Mouse (Mus musculus) spleen, adult 2 months (tissue): ENCODE data around the gene 1700030J22Rik. TPM values are rescaled to one million over a fixed set of nuclear protein-coding genes. Genes with fewer than 3 reads are reported as not detected.
A peak's percentile ranks its signal among the peaks of the same experiment; 100 is the strongest.

Experiments
- DNase-seq, 2 experiments: peaks; one replicate each; pipeline versions ENCODE4 v3.0.0 to v3.0.0-alpha.2; 2012 to 2021; ENCODE audit warnings: low spot score in 2 of 2, low read depth in 1 of 2
- H3K27ac ChIP-seq: fragments of 200-500 bp; 2 replicates; pipeline ENCODE4 v1.5.1; 2012; ENCODE audit warnings: low read length, inconsistent platforms; ENCODE audit not compliant: insufficient read depth
- H3K27me3 ChIP-seq: fragments of 200-500 bp; 2 replicates; pipeline ENCODE4 v1.6.1; 2012; ENCODE audit warnings: mild to moderate bottlenecking, moderate library complexity, low read length, inconsistent platforms; ENCODE audit not compliant: control insufficient read depth, insufficient read depth
- H3K36me3 ChIP-seq: fragments of 200-500 bp; 2 replicates; pipeline ENCODE4 v1.6.1; 2012; ENCODE audit warnings: mild to moderate bottlenecking, low read length, inconsistent platforms; ENCODE audit not compliant: control insufficient read depth, insufficient read depth
- H3K4me1 ChIP-seq: fragments of 200-500 bp; 2 replicates; pipeline ENCODE4 v1.6.1; 2011; ENCODE audit warnings: inconsistent platforms; ENCODE audit not compliant: control insufficient read depth, insufficient read depth, insufficient read length
- H3K4me3 ChIP-seq: fragments of 200-500 bp; 2 replicates; pipeline ENCODE4 v1.5.1; 2011; ENCODE audit warnings: mild to moderate bottlenecking, inconsistent platforms; ENCODE audit not compliant: insufficient read depth, insufficient read length; ENCODE audit errors: extremely low read depth
- CTCF ChIP-seq: fragments of 200-500 bp; IDR thresholded peaks from 2 replicates; pipeline ENCODE4 v1.5.1; 2011; ENCODE audit warnings: mild to moderate bottlenecking, inconsistent platforms; ENCODE audit not compliant: insufficient read depth, insufficient read length, insufficient replicate concordance; ENCODE audit errors: extremely low read depth
- POLR2A ChIP-seq: fragments of 200-500 bp; IDR thresholded peaks from 2 replicates; pipeline ENCODE4 v1.6.1; 2011; ENCODE audit warnings: low read depth, low read length, inconsistent platforms
- WGBS: fragments of 180-500 bp; shearing (Covaris S2); methylation state at CpG from one replicate; pipeline ENCODE4 v1.1.7; 2018; 5-methylcytosine and 5-hydroxymethylcytosine counted together
- polyA plus RNA-seq: library from polyadenylated mRNA; depleted of rRNA; stranded (reverse); fragments of >200 nt; gene quantifications from 2 replicates; pipeline ENCODE4 v1.2.3, GENCODE M21; 2012

The 1700030J22Rik gene
- polyA plus RNA-seq, 1 experiment: 0.18 TPM

DNA sequence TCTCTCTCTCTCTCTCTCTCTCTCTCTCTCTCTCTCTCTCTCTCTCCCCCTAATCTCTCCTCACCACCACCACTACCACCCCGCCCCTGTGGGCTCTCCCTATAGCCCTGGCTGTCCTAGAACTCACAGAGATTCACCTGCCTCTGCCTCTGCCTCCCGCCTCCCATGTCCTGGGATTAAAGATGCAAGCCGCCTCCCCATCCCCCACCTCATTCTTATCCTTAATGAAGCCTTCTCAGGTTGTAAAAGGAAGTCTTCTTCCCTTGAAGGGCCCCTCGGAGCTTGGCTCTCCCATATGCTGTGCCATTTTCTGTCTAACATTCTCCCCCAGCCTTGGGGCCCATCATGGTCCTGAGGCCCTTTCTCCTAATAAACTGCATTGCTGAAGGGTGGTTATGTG, 36.9 kb upstream of the 1700030J22Rik start:
- H3K27me3 ChIP-seq: no peaks in the 10 kb centered on the region
- no peak overlapping the region for H3K4me3 ChIP-seq
- no peak for DNase-seq
- 68% methylated on average over 4 of the region's 4 CpGs for WGBS
- H3K36me3 ChIP-seq: no peaks in the 10 kb centered on the region
- H3K27ac ChIP-seq: no peak overlapping the region
- TF ChIP-seq POLR2A (no peak), CTCF (no peak)
- no peaks in the 10 kb centered on the region for H3K4me1 ChIP-seq

DNA sequence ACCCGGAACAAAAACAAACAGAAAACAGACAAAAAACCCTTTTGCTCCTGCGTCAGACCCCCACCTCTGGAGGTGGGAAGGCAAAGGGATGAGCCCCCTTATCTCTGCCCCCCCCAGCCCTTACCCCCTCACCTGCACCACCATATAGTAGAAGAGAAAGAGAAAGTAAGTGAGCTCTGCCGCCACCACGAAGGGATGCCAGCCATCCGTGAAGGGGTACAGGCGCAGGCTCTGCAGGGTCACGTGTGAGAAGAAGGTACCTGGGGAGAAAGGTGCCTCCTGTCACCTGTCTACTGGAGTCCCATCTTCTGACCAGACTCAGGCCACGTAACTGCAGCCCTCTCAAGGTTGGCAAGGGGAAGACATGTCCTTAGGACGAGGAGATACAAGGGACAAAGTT, 32.6 kb upstream of the 1700030J22Rik start:
- H3K4me1 ChIP-seq: no peaks in the 10 kb centered on the region
- H3K27ac ChIP-seq: no peak overlapping the region
- peak in 1 of 2 experiments; percentile 45 for DNase-seq
- no peaks in the 10 kb centered on the region for H3K36me3 ChIP-seq
- no peak overlapping the region for H3K4me3 ChIP-seq
- H3K27me3 ChIP-seq: no peaks in the 10 kb centered on the region
- WGBS: 81% methylated on average over 9 of the region's 9 CpGs
- TF ChIP-seq POLR2A (no peak), CTCF (no peak)

DNA sequence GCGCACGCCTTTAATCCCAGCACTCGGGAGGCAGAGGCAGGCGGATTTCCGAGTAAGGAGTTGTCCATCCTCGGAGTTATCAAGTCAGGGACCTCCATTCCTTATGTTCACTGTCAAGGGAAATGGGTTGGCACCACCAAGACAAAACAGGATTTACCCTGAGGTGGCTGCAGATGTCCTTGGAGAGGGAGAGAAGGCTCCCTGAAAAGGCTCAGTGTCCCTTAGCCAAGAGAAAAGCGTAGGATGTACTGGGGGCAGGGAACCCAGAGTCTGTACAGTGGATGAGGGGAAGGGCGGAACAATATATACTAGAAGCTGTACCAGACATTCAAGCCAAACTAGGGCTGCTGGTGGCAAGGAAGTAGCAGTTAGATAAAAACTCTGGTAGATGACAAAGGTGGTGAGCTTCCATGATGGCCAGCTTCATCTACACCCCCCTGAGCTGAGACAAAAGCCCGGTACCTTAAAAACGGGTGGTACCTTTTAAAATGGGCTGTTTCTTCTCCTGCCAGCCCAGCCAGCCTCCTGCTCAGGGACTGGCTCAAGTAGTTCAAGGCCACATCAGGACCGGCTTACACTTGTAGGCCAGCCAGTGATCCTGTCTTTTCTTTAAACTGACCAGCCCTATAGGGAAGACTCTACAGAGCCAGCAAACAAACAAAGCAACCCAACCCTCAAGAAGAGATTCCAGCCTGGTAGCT, 15.4 kb upstream of the 1700030J22Rik start:
- H3K4me3 ChIP-seq: no peak overlapping the region; the same call in 1 of the 2 replicates
- 59% methylated on average over 11 of the region's 11 CpGs for WGBS

DNA sequence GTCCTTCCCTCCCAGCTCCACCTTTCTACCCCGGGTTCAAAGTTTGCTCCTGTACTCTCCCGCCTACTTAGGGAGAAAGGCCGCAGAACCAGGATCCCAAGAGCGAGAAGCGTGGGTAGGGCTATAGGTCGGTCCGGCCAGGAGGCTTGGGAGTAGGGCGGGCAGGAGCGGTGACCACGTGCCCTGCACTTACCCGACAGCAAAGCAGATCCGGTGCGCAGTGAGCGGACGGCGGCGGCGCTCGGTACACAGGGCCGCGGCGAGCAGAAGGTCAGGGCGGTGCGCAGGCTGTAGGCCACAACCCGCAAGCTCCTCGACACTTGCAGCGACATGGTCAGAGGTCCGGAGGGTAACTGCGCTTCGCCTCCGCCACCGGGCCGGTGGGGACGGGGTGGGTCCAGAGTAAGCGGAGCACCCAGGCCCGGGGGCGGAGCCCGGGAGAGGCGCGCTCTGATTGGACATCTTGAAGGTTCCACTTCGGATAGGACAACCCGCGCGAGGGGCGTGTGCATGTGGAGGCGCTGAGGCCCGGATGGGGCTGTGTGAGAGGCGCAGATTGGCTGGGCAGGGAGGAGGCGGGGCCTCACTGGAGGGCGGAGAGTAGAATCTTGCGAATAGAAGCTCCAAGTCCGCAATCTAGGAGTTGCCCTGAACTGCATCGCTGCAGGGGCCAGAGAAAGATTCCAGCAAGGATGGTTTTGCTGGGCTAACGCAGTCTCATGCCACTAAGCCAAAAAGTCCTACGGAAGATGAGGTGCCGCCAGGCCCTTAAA, 14.5 kb upstream of the 1700030J22Rik start, which contains the start of gene Gcsh:
Gcsh (minus strand) TSS at position 443 of the 773 bp plus-strand sequence.
- peaks cover 5% of the 10 kb centered on the region for H3K4me1 ChIP-seq
- TF ChIP-seq CTCF: no peak
- TF ChIP-seq POLR2A: no peak
- H3K27me3 ChIP-seq: no peaks in the 10 kb centered on the region
- H3K4me3 ChIP-seq: peak within 1 kb of the TSS; percentile 89
- peak within 1 kb of the TSS; percentile 54; the same call in 1 of the 2 replicates for H3K27ac ChIP-seq
- no peaks in the 10 kb centered on the region for H3K36me3 ChIP-seq
- WGBS: under 1% methylated on average over 56 of the region's 56 CpGs
- DNase-seq: peak; percentile 92 to 98

More for the DNA sequence above, 15.4 kb upstream of the 1700030J22Rik start:
- H3K4me1 ChIP-seq: peaks cover 5% of the 10 kb centered on the region
- DNase-seq: no peak
- H3K36me3 ChIP-seq: no peaks in the 10 kb centered on the region
- no peaks in the 10 kb centered on the region for H3K27me3 ChIP-seq
- TF ChIP-seq CTCF (no peak), POLR2A (no peak)
- no peak overlapping the region for H3K27ac ChIP-seq

DNA sequence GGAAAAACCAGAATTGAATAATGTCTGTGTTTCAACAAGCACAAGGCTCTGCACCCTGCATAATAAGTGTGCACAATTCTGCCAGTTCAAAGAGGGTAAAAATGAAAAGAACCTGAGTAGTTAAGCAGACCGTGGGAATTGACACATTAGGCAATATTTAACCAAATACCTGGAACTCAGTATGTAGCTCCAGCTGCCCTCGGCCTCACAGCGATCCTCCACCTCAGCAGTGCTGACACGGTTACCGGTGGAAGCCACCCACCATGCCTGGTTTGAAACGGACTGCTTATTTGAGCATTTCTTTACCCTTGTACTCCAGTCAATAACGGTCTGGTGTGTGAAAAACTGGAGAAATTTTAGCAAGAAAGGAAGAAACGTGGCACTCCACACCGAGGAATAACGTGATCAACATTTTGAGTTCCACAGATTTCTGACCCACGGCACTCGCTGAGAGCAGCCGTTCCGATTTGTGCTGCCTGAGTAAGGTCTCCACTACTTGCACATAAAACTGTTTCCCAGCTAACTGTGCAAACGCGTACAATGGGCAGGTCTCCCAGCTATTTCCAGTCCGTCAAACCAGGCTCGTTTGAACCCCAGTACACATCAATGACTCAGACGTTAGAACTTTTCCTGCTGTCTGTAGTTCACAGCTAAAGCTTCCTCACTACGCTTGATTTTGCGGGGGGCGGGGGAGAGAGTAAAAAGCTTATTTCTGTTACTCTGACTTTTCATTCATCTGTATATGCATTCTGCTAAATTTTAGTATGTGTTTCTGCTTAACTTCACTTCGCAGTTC, 13.6 kb upstream of the 1700030J22Rik start:
- Histone ChIP-seq H3K36me3 (no peaks in the 10 kb centered on the region), H3K27ac (no peak overlapping the region), H3K4me1 (peaks cover 5% of the 10 kb centered on the region), H3K27me3 (no peaks in the 10 kb centered on the region), H3K4me3 (peak overlapping the region; percentile 89)
- TF ChIP-seq POLR2A (no peak), CTCF (no peak)
- 8% methylated on average over 23 of the region's 23 CpGs for WGBS
- DNase-seq: no peak

DNA sequence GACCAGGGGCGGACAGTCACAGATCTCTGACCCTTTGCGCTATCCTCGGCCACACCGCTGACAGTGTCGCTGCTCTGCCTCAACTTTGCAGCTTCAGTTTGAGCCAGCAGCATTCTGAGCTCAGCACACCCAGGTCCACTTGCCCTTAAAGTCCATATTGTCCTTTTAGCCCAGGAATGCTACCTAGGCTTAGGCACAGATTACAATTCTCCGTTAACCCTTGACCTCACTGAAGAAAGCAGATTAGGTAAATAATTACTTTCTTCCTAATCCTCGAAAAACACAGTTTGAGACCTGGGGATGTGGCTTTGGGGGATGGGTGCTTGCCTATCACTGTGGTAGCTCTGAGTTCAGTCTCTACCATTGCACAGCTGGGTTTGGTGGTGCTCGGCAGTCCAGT, 12.5 kb upstream of the 1700030J22Rik start:
- TF ChIP-seq CTCF: no peak
- TF ChIP-seq POLR2A: no peak
- no peak overlapping the region for H3K27ac ChIP-seq
- DNase-seq: no peak

More for the DNA sequence above, 12.5 kb upstream of the 1700030J22Rik start:
- no peak overlapping the region for H3K4me3 ChIP-seq
- no peaks in the 10 kb centered on the region for H3K27me3 ChIP-seq
- H3K4me1 ChIP-seq: peaks cover 5% of the 10 kb centered on the region
- H3K36me3 ChIP-seq: no peaks in the 10 kb centered on the region
- WGBS: 93% methylated on average over 8 of the region's 8 CpGs
